Mouse (Mus musculus): ENCODE results near the gene Iars2. TPM values are rescaled to one million over a fixed set of nuclear protein-coding genes. Genes with fewer than 3 reads are reported as not detected.

The Iars2 gene
- total RNA-seq, 1 experiment = 47.9 TPM

- no peak overlapping the region for H3K9ac ChIP-seq (ENCODE audit: insufficient read depth, low read depth, low read length, poor library complexity, severe bottlenecking)
- H3K27ac ChIP-seq (ENCODE audit: insufficient read depth, low read depth, low read length, poor library complexity, severe bottlenecking) = peak overlapping the region; percentile 36; the same call in 1 of the 2 replicates
- H3K4me3 ChIP-seq (ENCODE audit: insufficient read depth in 1 of 2, low read depth in 1 of 2, low read length in 2 of 2, poor library complexity in 1 of 2, severe bottlenecking in 1 of 2) = no peak overlapping the region
- TF ChIP-seq ZNF384 (IDR thresholded peaks at IDR 0.05; ENCODE audit: low read depth, low read length) = no peak
- no peak for TF ChIP-seq ZC3H11A (IDR thresholded peaks at IDR 0.05; ENCODE audit: borderline replicate concordance, low read depth, low read length)
- no peak for TF ChIP-seq HCFC1 (IDR thresholded peaks at IDR 0.05; ENCODE audit: borderline replicate concordance, insufficient read depth, low read length)
- no peak for TF ChIP-seq MAFK (IDR thresholded peaks at IDR 0.05; ENCODE audit: insufficient read depth, low read depth, low read length)
- peaks cover 2 to 4% of the 10 kb centered on the region in 2 experiments; a peak in 2 of 4 replicates for H3K4me1 ChIP-seq (ENCODE audit: control insufficient read depth in 2 of 2, insufficient read depth in 2 of 2, low read length in 2 of 2, poor library complexity in 1 of 2)
- DNase-seq (ENCODE audit: low read depth, low spot score) = no peak
- no peaks in the 10 kb centered on the region for H3K9me3 ChIP-seq (ENCODE audit: control insufficient read depth, insufficient read depth, low read depth, low read length)
- H3K36me3 ChIP-seq (ENCODE audit: control insufficient read depth, insufficient read depth, low read length, poor library complexity, severe bottlenecking) = peaks cover 10% of the 10 kb centered on the region
- in situ Hi-C loops (cut with MboI; ENCODE audit: low sequenced_read_pairs in 2 of 2, unreplicated experiment in 2 of 2) = no loop called here
Observed at GRCm38 (mm10) chr1:185336535-185336934, 7.3 kb upstream of the Iars2 start.

GRCm38 (mm10) chr1:185335231-185335765 is 6.1 kb upstream of the Iars2 start:
- TF ChIP-seq ZC3H11A (IDR thresholded peaks at IDR 0.05; ENCODE audit: borderline replicate concordance, low read depth, low read length) (no peak), ZNF384 (IDR thresholded peaks at IDR 0.05; ENCODE audit: low read depth, low read length) (no peak)
- no peak overlapping the region for H3K9ac ChIP-seq (ENCODE audit: insufficient read depth, low read depth, low read length, poor library complexity, severe bottlenecking)
- in situ Hi-C loops (cut with MboI; ENCODE audit: low sequenced_read_pairs in 2 of 2, unreplicated experiment in 2 of 2) = no loop called here
- H3K4me3 ChIP-seq (ENCODE audit: insufficient read depth in 1 of 2, low read depth in 1 of 2, low read length in 2 of 2, poor library complexity in 1 of 2, severe bottlenecking in 1 of 2) = no peak overlapping the region; a peak in 1 of 4 replicates
- peaks cover 2 to 4% of the 10 kb centered on the region in 2 experiments; a peak in 2 of 4 replicates for H3K4me1 ChIP-seq (ENCODE audit: control insufficient read depth in 2 of 2, insufficient read depth in 2 of 2, low read length in 2 of 2, poor library complexity in 1 of 2)
- no peak overlapping the region; the same call in 1 of the 2 replicates for H3K27ac ChIP-seq (ENCODE audit: insufficient read depth, low read depth, low read length, poor library complexity, severe bottlenecking)
- peaks cover 5% of the 10 kb centered on the region; the same call in 1 of the 2 replicates for H3K36me3 ChIP-seq (ENCODE audit: control insufficient read depth, insufficient read depth, low read length, poor library complexity, severe bottlenecking)
- no peaks in the 10 kb centered on the region for H3K9me3 ChIP-seq (ENCODE audit: control insufficient read depth, insufficient read depth, low read depth, low read length)
- no peak for DNase-seq (ENCODE audit: low read depth, low spot score)

GRCm38 (mm10) chr1:185334136-185334535 is 4.9 kb upstream of the Iars2 start:
- TF ChIP-seq CHD2 (IDR thresholded peaks at IDR 0.05; ENCODE audit: low read depth, low read length) = no peak
- no peak for TF ChIP-seq MAFK (IDR thresholded peaks at IDR 0.05; ENCODE audit: insufficient read depth, low read depth, low read length)
- TF ChIP-seq ZNF384 (IDR thresholded peaks at IDR 0.05; ENCODE audit: low read depth, low read length) = no peak
- no peak for TF ChIP-seq HCFC1 (IDR thresholded peaks at IDR 0.05; ENCODE audit: borderline replicate concordance, insufficient read depth, low read length)
- TF ChIP-seq ZC3H11A (IDR thresholded peaks at IDR 0.05; ENCODE audit: borderline replicate concordance, low read depth, low read length) = no peak
- Histone ChIP-seq H3K27ac (ENCODE audit: insufficient read depth, low read depth, low read length, poor library complexity, severe bottlenecking) (no peak overlapping the region), H3K4me3 (ENCODE audit: insufficient read depth in 1 of 2, low read depth in 1 of 2, low read length in 2 of 2, poor library complexity in 1 of 2, severe bottlenecking in 1 of 2) (no peak overlapping the region), H3K4me1 (ENCODE audit: control insufficient read depth in 2 of 2, insufficient read depth in 2 of 2, low read length in 2 of 2, poor library complexity in 1 of 2) (peaks cover 2 to 8% of the 10 kb centered on the region in 2 experiments; a peak in 3 of 4 replicates), H3K36me3 (ENCODE audit: control insufficient read depth, insufficient read depth, low read length, poor library complexity, severe bottlenecking) (peaks cover 2% of the 10 kb centered on the region; the same call in 1 of the 2 replicates), H3K9me3 (ENCODE audit: control insufficient read depth, insufficient read depth, low read depth, low read length) (no peaks in the 10 kb centered on the region), H3K9ac (ENCODE audit: insufficient read depth, low read depth, low read length, poor library complexity, severe bottlenecking) (no peak overlapping the region)
- DNase-seq (ENCODE audit: low read depth, low spot score) = no peak
- in situ Hi-C loops (cut with MboI; ENCODE audit: low sequenced_read_pairs in 2 of 2, unreplicated experiment in 2 of 2) = no loop called here

GRCm38 (mm10) chr1:185333651-185334050 is 4.5 kb upstream of the Iars2 start:
- no peak for DNase-seq (ENCODE audit: low read depth, low spot score)
- Histone ChIP-seq H3K4me1 (ENCODE audit: control insufficient read depth in 2 of 2, insufficient read depth in 2 of 2, low read length in 2 of 2, poor library complexity in 1 of 2) (peaks cover 2 to 8% of the 10 kb centered on the region in 2 experiments; a peak in 3 of 4 replicates), H3K9ac (ENCODE audit: insufficient read depth, low read depth, low read length, poor library complexity, severe bottlenecking) (no peak overlapping the region), H3K4me3 (ENCODE audit: insufficient read depth in 1 of 2, low read depth in 1 of 2, low read length in 2 of 2, poor library complexity in 1 of 2, severe bottlenecking in 1 of 2) (no peak overlapping the region), H3K27ac (ENCODE audit: insufficient read depth, low read depth, low read length, poor library complexity, severe bottlenecking) (no peak overlapping the region), H3K9me3 (ENCODE audit: control insufficient read depth, insufficient read depth, low read depth, low read length) (no peaks in the 10 kb centered on the region), H3K36me3 (ENCODE audit: control insufficient read depth, insufficient read depth, low read length, poor library complexity, severe bottlenecking) (peaks cover under 1% of the 10 kb centered on the region; the same call in 1 of the 2 replicates)
- in situ Hi-C loops (cut with MboI; ENCODE audit: low sequenced_read_pairs in 2 of 2, unreplicated experiment in 2 of 2) = no loop called here
- TF ChIP-seq CHD2 (IDR thresholded peaks at IDR 0.05; ENCODE audit: low read depth, low read length) (no peak), MAFK (IDR thresholded peaks at IDR 0.05; ENCODE audit: insufficient read depth, low read depth, low read length) (no peak), ZC3H11A (IDR thresholded peaks at IDR 0.05; ENCODE audit: borderline replicate concordance, low read depth, low read length) (no peak)

- in situ Hi-C loops (cut with MboI; ENCODE audit: low sequenced_read_pairs in 2 of 2, unreplicated experiment in 2 of 2) = no loop called here
- TF ChIP-seq HCFC1 (IDR thresholded peaks at IDR 0.05; ENCODE audit: borderline replicate concordance, insufficient read depth, low read length) = 0 out of 2 replicates have a peak, but pooled peaks have one; percentile 50
- TF ChIP-seq CHD2 (IDR thresholded peaks at IDR 0.05; ENCODE audit: low read depth, low read length) = no peak
- no peak for TF ChIP-seq MAFK (IDR thresholded peaks at IDR 0.05; ENCODE audit: insufficient read depth, low read depth, low read length)
- TF ChIP-seq ZC3H11A (IDR thresholded peaks at IDR 0.05; ENCODE audit: borderline replicate concordance, low read depth, low read length) = no peak
- TF ChIP-seq ZNF384 (IDR thresholded peaks at IDR 0.05; ENCODE audit: low read depth, low read length) = no peak
- H3K4me1 ChIP-seq (ENCODE audit: control insufficient read depth in 2 of 2, insufficient read depth in 2 of 2, low read length in 2 of 2, poor library complexity in 1 of 2) = peaks cover 2 to 8% of the 10 kb centered on the region in 2 experiments; a peak in 3 of 4 replicates
- peak; percentile 73 for DNase-seq (ENCODE audit: low read depth, low spot score)
- peak within 1 kb of the TSS; percentile 86 for H3K9ac ChIP-seq (ENCODE audit: insufficient read depth, low read depth, low read length, poor library complexity, severe bottlenecking)
- H3K27ac ChIP-seq (ENCODE audit: insufficient read depth, low read depth, low read length, poor library complexity, severe bottlenecking) = no peak within 1 kb of the TSS
- no peaks in the 10 kb centered on the region for H3K9me3 ChIP-seq (ENCODE audit: control insufficient read depth, insufficient read depth, low read depth, low read length)
- 0 out of 2 replicates have a peak, but pooled peaks cover 2% of the 10 kb centered on the region for H3K36me3 ChIP-seq (ENCODE audit: control insufficient read depth, insufficient read depth, low read length, poor library complexity, severe bottlenecking)
- peak within 1 kb of the TSS; percentile 74 to 92 for H3K4me3 ChIP-seq (ENCODE audit: insufficient read depth in 1 of 2, low read depth in 1 of 2, low read length in 2 of 2, poor library complexity in 1 of 2, severe bottlenecking in 1 of 2)
Observed at GRCm38 (mm10) chr1:185331983-185332430, 2.8 kb upstream of the Iars2 start, which contains the start of gene Bpnt1. Gene Bpnt1 (plus strand): TSS chr1:185332149.

Measured in ES-E14 (cell line).